Mouse (Mus musculus): ENCODE results near the gene Ackr2.

DNA sequence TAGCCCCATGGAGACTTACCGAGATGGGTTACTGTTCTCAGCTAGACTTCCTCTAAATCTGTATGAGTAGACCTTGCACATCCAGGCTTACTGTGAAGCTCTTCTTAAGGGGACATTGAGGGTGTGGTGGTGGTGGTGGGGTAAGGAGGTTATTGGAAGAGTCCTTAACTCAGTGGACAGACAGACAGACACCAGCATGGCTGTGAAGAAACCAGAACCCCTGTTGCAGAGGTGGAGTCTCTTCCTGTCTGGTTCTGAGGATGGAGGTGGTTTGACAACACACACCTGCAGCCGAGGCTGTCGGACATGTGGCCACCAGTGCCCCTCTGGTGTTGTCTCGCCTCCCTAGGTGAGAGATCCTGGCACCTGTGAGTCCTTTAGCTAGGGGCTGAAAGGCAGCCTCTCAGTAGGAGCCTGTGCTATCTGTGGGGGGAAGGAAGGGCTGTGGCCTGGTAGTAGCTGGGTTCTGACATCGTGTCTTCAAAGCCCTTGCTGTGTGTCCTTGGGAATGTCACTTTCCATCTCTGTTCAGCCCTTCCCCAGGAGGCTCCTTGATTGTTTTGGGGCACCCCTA lies 2.2 kb downstream of the Ackr2 start:
- no peak for TF ChIP-seq MAZ (IDR thresholded peaks at IDR 0.05; ENCODE audit: low read depth, low read length)
- no peak for TF ChIP-seq EP300 (IDR thresholded peaks at IDR 0.05; ENCODE audit: low read depth in 1 of 2, low read length in 2 of 2)
- no peak for TF ChIP-seq POLR2A (IDR thresholded peaks at IDR 0.05; ENCODE audit: control insufficient read depth in 1 of 2, insufficient read depth in 1 of 2, low read depth in 1 of 2, low read length in 2 of 2, poor library complexity in 1 of 2)
- TF ChIP-seq CTCF (IDR thresholded peaks at IDR 0.05 in 2 of 3, conservative IDR thresholded peaks at IDR 0.05 in 1 of 3; ENCODE audit: control insufficient read depth in 1 of 3, insufficient read depth in 1 of 3, low read depth in 2 of 3, low read length in 3 of 3, poor library complexity in 1 of 3, severe bottlenecking in 1 of 3) = no peak
- TF ChIP-seq CHD2 (IDR thresholded peaks at IDR 0.05; ENCODE audit: low read length) = no peak
- TF ChIP-seq CHD1 (IDR thresholded peaks at IDR 0.05; ENCODE audit: low read depth, low read length) = no peak
- no peak for TF ChIP-seq GABPA (IDR thresholded peaks at IDR 0.05; ENCODE audit: low read depth, low read length)

All from MEL (cell line).